Mouse (Mus musculus): ENCODE results near the gene Kcna5. TPM values are rescaled to one million over a fixed set of nuclear protein-coding genes. Genes with fewer than 3 reads are reported as not detected.

The Kcna5 gene
- polyA plus RNA-seq, 1 experiment, result 1.6 TPM

DNA sequence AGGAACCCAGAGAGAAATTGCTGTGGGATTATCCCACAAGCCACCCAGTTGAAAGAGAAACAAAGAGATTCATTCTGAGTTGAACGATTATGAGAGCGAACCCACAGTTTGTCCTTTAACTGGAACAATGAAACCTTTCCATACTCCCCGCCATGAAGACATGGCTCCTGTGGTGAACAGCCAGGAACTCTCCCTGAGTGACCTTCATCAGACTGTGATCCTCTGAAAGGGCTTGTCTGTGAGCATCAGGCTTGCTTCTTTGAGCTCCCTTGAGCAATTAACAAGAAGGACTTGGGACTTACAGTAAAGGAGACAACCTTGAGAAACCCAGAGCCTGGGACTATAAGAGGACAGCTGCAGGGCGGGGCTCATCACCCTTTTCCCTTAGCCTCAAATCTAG is 3.9 kb downstream of the Kcna5 start:
- DNase-seq, result no peak
- 86% methylated on average over 4 of the region's 4 CpGs for WGBS
- H3K4me1 ChIP-seq (replicated peaks; ENCODE audit: control insufficient read depth, insufficient read depth, low read length), result no peaks in the 10 kb centered on the region
- no peaks in the 10 kb centered on the region for H3K36me3 ChIP-seq (ENCODE audit: control insufficient read depth, insufficient read depth, low read length)
- no peaks in the 10 kb centered on the region for H3K27me3 ChIP-seq (ENCODE audit: control insufficient read depth, insufficient read depth, low read length)
- TF ChIP-seq CTCF (IDR thresholded peaks at IDR 0.05; ENCODE audit: borderline replicate concordance, control insufficient read depth, extremely low read depth, insufficient read depth, low read length, poor library complexity), result no peak
- no peak for TF ChIP-seq POLR2A (IDR thresholded peaks at IDR 0.05; ENCODE audit: control insufficient read depth, extremely low read depth, insufficient read depth, low read length, poor library complexity)
- no peak overlapping the region for H3K4me3 ChIP-seq (ENCODE audit: control insufficient read depth, insufficient read depth, low read length)
- no peak overlapping the region for H3K27ac ChIP-seq (ENCODE audit: control insufficient read depth, insufficient read depth, low read length)

DNA sequence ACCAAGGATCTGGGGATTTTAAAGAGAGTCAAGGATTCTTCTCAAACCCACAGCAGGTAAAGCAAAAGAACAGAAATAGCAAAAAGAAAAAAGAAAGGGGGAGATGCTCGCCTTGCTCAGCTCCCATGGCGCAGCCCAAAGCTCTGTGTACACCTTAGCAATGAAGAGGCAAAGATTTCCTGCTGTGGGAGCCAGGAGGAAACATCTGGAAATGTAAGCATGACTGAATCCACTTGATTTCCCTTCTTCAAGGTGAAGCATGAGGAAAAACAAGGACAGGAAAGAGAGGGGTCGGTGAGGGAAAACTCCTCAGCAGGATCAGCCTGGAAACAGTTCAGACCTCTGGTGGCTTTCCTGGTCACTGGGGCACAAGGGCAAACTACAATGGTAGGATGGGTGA is 5.2 kb downstream of the Kcna5 start:
- no peaks in the 10 kb centered on the region for H3K27me3 ChIP-seq (ENCODE audit: control insufficient read depth, insufficient read depth, low read length)
- TF ChIP-seq CTCF (IDR thresholded peaks at IDR 0.05; ENCODE audit: borderline replicate concordance, control insufficient read depth, extremely low read depth, insufficient read depth, low read length, poor library complexity) (no peak), POLR2A (IDR thresholded peaks at IDR 0.05; ENCODE audit: control insufficient read depth, extremely low read depth, insufficient read depth, low read length, poor library complexity) (no peak)
- no peak overlapping the region for H3K4me3 ChIP-seq (ENCODE audit: control insufficient read depth, insufficient read depth, low read length)
- DNase-seq, result no peak
- H3K4me1 ChIP-seq (replicated peaks; ENCODE audit: control insufficient read depth, insufficient read depth, low read length), result no peaks in the 10 kb centered on the region
- WGBS, result 66% methylated on average over 3 of the region's 3 CpGs
- H3K36me3 ChIP-seq (ENCODE audit: control insufficient read depth, insufficient read depth, low read length), result no peaks in the 10 kb centered on the region
- H3K27ac ChIP-seq (ENCODE audit: control insufficient read depth, insufficient read depth, low read length), result no peak overlapping the region

DNA sequence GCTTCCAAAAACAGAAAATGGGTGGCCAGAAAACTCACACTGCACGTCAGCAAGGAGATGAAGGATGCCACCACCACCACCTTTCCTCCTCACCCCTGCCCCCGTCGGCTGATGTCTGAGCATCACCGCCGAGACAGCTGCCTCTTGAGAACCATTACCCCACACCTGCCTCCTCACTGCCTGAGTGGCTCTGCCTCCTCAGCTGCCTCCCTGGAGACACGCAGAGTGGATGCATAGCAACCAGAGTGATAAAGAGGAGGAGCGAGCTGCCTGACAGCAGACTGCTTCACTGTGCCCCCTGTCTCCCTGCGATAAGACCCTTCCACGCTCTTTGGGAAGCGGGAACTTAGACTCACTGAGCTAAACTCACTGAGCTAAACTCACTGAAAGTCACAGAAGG is 20.5 kb downstream of the Kcna5 start:
- DNase-seq, result no peak
- Histone ChIP-seq H3K27me3 (ENCODE audit: control insufficient read depth, insufficient read depth, low read length) (no peaks in the 10 kb centered on the region), H3K36me3 (ENCODE audit: control insufficient read depth, insufficient read depth, low read length) (no peaks in the 10 kb centered on the region), H3K4me1 (replicated peaks; ENCODE audit: control insufficient read depth, insufficient read depth, low read length) (no peaks in the 10 kb centered on the region), H3K27ac (ENCODE audit: control insufficient read depth, insufficient read depth, low read length) (no peak overlapping the region), H3K4me3 (ENCODE audit: control insufficient read depth, insufficient read depth, low read length) (no peak overlapping the region)
- 74% methylated on average over 10 of the region's 10 CpGs for WGBS
- TF ChIP-seq CTCF (IDR thresholded peaks at IDR 0.05; ENCODE audit: borderline replicate concordance, control insufficient read depth, extremely low read depth, insufficient read depth, low read length, poor library complexity) (no peak), POLR2A (IDR thresholded peaks at IDR 0.05; ENCODE audit: control insufficient read depth, extremely low read depth, insufficient read depth, low read length, poor library complexity) (no peak)

DNA sequence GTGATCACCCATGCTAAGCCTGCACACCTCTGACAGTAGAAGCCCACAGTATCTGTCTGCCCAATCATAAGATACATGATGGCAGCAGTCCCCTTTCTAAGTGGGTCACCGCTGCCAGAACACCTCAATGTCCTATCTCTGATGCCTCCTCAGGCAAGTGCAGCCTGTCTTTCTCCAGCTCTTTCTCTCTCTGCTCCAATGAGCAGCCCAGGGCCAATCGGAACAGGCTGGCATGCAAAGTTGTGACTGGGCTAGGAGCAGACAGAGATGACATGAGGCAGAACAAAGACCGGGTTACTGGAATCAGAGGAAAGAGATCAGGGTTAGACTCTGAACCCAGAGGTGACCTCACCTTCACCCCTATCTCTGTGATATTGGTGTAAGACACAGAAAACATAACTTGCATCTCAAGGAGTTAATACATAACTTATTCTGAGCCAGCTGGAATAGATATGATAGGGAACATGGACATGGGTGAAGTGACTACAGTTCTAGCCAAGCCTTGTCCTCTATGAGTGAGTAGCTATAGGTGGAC is 21.4 kb downstream of the Kcna5 start:
- no peak for DNase-seq
- Histone ChIP-seq H3K27ac (ENCODE audit: control insufficient read depth, insufficient read depth, low read length) (no peak overlapping the region), H3K27me3 (ENCODE audit: control insufficient read depth, insufficient read depth, low read length) (no peaks in the 10 kb centered on the region), H3K4me3 (ENCODE audit: control insufficient read depth, insufficient read depth, low read length) (no peak overlapping the region), H3K4me1 (replicated peaks; ENCODE audit: control insufficient read depth, insufficient read depth, low read length) (no peaks in the 10 kb centered on the region), H3K36me3 (ENCODE audit: control insufficient read depth, insufficient read depth, low read length) (no peaks in the 10 kb centered on the region)
- TF ChIP-seq CTCF (IDR thresholded peaks at IDR 0.05; ENCODE audit: borderline replicate concordance, control insufficient read depth, extremely low read depth, insufficient read depth, low read length, poor library complexity), result no peak
- TF ChIP-seq POLR2A (IDR thresholded peaks at IDR 0.05; ENCODE audit: control insufficient read depth, extremely low read depth, insufficient read depth, low read length, poor library complexity), result no peak
- WGBS, result 91% methylated on average over 3 of the region's 3 CpGs

DNA sequence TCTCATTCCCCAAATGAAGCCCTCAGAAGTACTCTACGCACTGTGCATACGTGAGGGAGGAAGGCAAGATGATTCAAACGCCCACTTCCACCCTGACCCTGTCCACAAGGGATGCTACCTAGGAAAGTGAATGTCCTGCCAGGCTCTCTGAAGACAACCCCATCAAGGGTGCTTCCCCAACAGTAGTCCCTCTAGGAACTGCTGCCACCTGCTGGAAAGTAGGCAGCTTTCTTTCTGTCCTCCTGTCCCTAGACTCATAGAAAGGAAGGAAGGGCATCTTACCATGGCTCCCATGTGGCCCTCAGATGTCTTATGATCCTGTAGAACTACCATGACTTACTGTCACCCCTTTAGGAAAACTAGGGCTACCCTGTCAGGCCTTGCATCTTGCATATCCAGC is 22.1 kb downstream of the Kcna5 start:
- 93% methylated on average over 3 of the region's 3 CpGs for WGBS
- no peak overlapping the region for H3K27ac ChIP-seq (ENCODE audit: control insufficient read depth, insufficient read depth, low read length)
- H3K4me1 ChIP-seq (replicated peaks; ENCODE audit: control insufficient read depth, insufficient read depth, low read length), result no peaks in the 10 kb centered on the region
- no peak for TF ChIP-seq POLR2A (IDR thresholded peaks at IDR 0.05; ENCODE audit: control insufficient read depth, extremely low read depth, insufficient read depth, low read length, poor library complexity)
- no peak for TF ChIP-seq CTCF (IDR thresholded peaks at IDR 0.05; ENCODE audit: borderline replicate concordance, control insufficient read depth, extremely low read depth, insufficient read depth, low read length, poor library complexity)
- no peaks in the 10 kb centered on the region for H3K27me3 ChIP-seq (ENCODE audit: control insufficient read depth, insufficient read depth, low read length)
- DNase-seq, result no peak
- H3K36me3 ChIP-seq (ENCODE audit: control insufficient read depth, insufficient read depth, low read length), result no peaks in the 10 kb centered on the region
- no peak overlapping the region for H3K4me3 ChIP-seq (ENCODE audit: control insufficient read depth, insufficient read depth, low read length)

DNA sequence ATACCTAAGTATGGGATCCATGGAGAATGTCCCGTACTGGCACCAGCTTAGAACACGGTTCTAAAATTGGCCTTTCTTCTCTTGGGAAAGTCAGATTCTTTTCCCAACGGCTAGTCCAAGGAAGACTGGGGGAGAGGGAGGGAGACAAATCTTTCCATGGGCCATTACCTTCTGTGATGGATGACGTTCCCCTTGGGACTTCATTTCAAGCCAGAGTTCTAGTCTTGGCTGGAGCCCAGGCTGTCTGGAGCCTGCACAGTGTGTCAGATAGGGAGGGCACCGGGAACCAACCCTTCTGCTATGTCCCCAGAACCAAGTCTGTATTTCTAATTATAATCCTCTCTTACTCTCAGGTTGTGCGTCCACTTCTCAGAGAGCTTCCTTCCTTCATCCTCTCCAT is 26.5 kb downstream of the Kcna5 start:
- DNase-seq, result no peak
- 80% methylated on average over 6 of the region's 6 CpGs for WGBS
- Histone ChIP-seq H3K27ac (ENCODE audit: control insufficient read depth, insufficient read depth, low read length) (no peak overlapping the region), H3K36me3 (ENCODE audit: control insufficient read depth, insufficient read depth, low read length) (no peaks in the 10 kb centered on the region), H3K27me3 (ENCODE audit: control insufficient read depth, insufficient read depth, low read length) (no peaks in the 10 kb centered on the region), H3K4me1 (replicated peaks; ENCODE audit: control insufficient read depth, insufficient read depth, low read length) (no peaks in the 10 kb centered on the region), H3K4me3 (ENCODE audit: control insufficient read depth, insufficient read depth, low read length) (no peak overlapping the region)
- TF ChIP-seq POLR2A (IDR thresholded peaks at IDR 0.05; ENCODE audit: control insufficient read depth, extremely low read depth, insufficient read depth, low read length, poor library complexity) (no peak), CTCF (IDR thresholded peaks at IDR 0.05; ENCODE audit: borderline replicate concordance, control insufficient read depth, extremely low read depth, insufficient read depth, low read length, poor library complexity) (no peak)

DNA sequence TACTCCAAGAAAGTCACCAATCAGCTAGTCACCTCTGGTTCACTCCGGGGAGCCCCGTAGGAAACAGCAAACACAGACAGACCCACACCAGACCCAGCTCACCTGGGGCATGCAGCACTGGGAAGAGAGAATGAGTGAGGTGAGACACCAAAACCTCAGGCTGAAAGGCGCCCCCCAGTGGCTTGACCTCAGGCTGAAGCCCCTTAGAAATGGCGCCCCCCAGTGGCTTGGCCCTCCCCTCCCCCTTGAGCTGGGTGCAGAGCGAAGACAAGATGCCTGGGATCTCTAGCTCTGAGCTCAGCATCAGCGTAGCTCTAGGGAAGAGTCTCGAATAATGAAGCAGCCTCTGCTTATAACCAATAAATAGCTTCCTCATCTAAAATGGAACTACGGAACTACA is 31.3 kb downstream of the Kcna5 start:
- no peaks in the 10 kb centered on the region for H3K4me1 ChIP-seq (replicated peaks; ENCODE audit: control insufficient read depth, insufficient read depth, low read length)
- H3K36me3 ChIP-seq (ENCODE audit: control insufficient read depth, insufficient read depth, low read length), result no peaks in the 10 kb centered on the region
- H3K27me3 ChIP-seq (ENCODE audit: control insufficient read depth, insufficient read depth, low read length), result no peaks in the 10 kb centered on the region
- TF ChIP-seq CTCF (IDR thresholded peaks at IDR 0.05; ENCODE audit: borderline replicate concordance, control insufficient read depth, extremely low read depth, insufficient read depth, low read length, poor library complexity), result no peak
- TF ChIP-seq POLR2A (IDR thresholded peaks at IDR 0.05; ENCODE audit: control insufficient read depth, extremely low read depth, insufficient read depth, low read length, poor library complexity), result no peak
- no peak overlapping the region for H3K27ac ChIP-seq (ENCODE audit: control insufficient read depth, insufficient read depth, low read length)
- DNase-seq, result no peak
- no peak overlapping the region for H3K4me3 ChIP-seq (ENCODE audit: control insufficient read depth, insufficient read depth, low read length)
- WGBS, result 80% methylated on average over 8 of the region's 8 CpGs
